Mouse (Mus musculus) embryonic facial prominence, embryonic 12.5 days (tissue): Measurements from ENCODE around the gene 1700056E22Rik. TPM values are rescaled to one million over a fixed set of nuclear protein-coding genes. Genes with fewer than 3 reads are reported as not detected.
A peak's percentile ranks its signal among the peaks of the same experiment; 100 is the strongest.

Source experiments
- ATAC-seq: fragments of 200-750 bp; cut with Nextera tagmentation; 2 replicates; pipeline ENCODE4 v1.8.0; 2017; ENCODE audit not compliant: insufficient number of reproducible peaks, insufficient read depth, low FRiP score, low TSS enrichment
- H3K27ac ChIP-seq: fragments of 300-500 bp; sonication (generic); 2 replicates; pipeline ENCODE4 v1.5.1; 2016; ENCODE audit warnings: mild to moderate bottlenecking
- H3K27me3 ChIP-seq: fragments of 300-500 bp; sonication (generic); 2 replicates; pipeline ENCODE4 v1.6.1; 2016; ENCODE audit warnings: mild to moderate bottlenecking, moderate library complexity
- H3K36me3 ChIP-seq: fragments of 300-500 bp; sonication (generic); 2 replicates; pipeline ENCODE4 v1.6.1; 2016; ENCODE audit warnings: mild to moderate bottlenecking
- H3K4me1 ChIP-seq: fragments of 300-500 bp; sonication (generic); 2 replicates; pipeline ENCODE4 v1.6.1; 2016
- H3K4me2 ChIP-seq: fragments of 300-500 bp; sonication (generic); replicated peaks from 2 replicates; pipeline ENCODE4 v1.6.1; 2016; ENCODE audit warnings: mild to moderate bottlenecking, moderate library complexity
- H3K4me3 ChIP-seq: fragments of 300-500 bp; sonication (generic); 2 replicates; pipeline ENCODE4 v1.5.1; 2016; ENCODE audit warnings: mild to moderate bottlenecking
- H3K9ac ChIP-seq: fragments of 300-500 bp; sonication (generic); 2 replicates; pipeline ENCODE4 v1.6.1; 2016; ENCODE audit warnings: mild to moderate bottlenecking, moderate library complexity
- H3K9me3 ChIP-seq: fragments of 300-500 bp; sonication (generic); 2 replicates; pipeline ENCODE4 v1.6.1; 2016; ENCODE audit warnings: mild to moderate bottlenecking, moderate library complexity
- WGBS: fragments of 180-500 bp; shearing (Covaris S2); methylation state at CpG from one replicate; pipeline ENCODE4 v1.1.7; 2016; 5-methylcytosine and 5-hydroxymethylcytosine counted together
- polyA plus RNA-seq: library from polyadenylated mRNA; unstranded; fragments of >200 nt; fragmentation: Nextera tagmentation; extraction: Ambion mirVana; gene quantifications from 2 replicates; pipeline ENCODE4 v1.2.1, GENCODE M21; 2016

1700056E22Rik gene
- polyA plus RNA-seq, 1 experiment from 2014 or later = 1.0 TPM

DNA sequence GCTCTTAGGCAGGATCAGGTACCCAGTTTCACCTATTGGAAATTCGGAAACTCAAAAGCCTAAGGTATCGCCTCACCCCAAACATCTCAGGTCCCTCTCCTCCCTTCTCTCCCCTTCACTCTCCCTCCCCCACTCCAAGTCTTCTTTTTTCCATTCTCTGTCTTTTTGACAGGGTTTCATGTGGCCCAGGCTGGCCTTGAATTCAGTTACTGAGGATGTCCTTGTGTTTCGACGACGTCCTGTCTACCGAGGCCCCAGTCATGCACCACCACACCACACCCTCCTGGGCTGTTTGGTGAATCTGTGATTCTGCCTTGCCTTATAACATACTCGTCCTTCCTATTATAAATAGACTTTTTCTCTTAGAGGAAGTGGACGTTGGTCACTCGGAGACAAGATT lies 13.7 kb upstream of the 1700056E22Rik start:
- no peak for ATAC-seq
- no peak overlapping the region for H3K4me3 ChIP-seq
- H3K36me3 ChIP-seq = no peaks in the 10 kb centered on the region
- H3K27me3 ChIP-seq = no peaks in the 10 kb centered on the region
- 77% methylated on average over 9 of the region's 9 CpGs for WGBS
- H3K4me2 ChIP-seq = no peak overlapping the region
- peaks cover 21% of the 10 kb centered on the region for H3K4me1 ChIP-seq
- no peak overlapping the region for H3K27ac ChIP-seq
- H3K9me3 ChIP-seq = no peaks in the 10 kb centered on the region
- H3K9ac ChIP-seq = no peak overlapping the region

DNA sequence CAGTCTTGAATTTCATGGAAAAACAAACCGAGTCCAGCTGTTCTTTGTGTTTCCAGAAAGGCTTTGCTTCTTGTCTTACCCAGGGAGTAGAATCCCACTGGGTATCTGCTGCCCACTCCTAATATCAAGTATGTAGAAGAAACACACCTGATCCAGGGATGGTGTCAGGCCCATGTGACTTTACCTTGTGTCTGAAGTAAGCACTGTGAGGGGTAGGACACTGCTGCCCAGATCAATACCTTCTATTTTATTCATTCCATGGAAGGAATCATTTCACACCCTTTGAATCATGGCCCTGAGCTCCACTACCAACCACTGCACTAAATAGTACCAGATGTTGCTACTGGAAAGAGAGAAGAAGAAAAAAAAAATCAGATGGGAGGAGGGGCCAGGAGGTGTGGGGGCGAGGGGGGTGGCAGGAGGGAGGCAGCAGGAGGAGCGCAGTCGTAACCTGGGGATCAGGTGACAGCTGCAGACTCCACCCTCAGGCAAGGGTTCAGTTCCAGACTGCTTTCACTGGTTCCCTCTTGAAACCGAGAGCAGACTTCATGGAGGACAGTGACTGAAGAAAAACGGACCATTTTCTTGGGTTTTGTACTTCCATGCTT lies 12.1 kb upstream of the 1700056E22Rik start:
- WGBS = 17% methylated on average over 6 of the region's 6 CpGs
- Histone ChIP-seq H3K9ac (no peak overlapping the region), H3K27me3 (no peaks in the 10 kb centered on the region), H3K27ac (peak overlapping the region; percentile 48; the same call in 1 of the 2 replicates), H3K4me3 (no peak overlapping the region), H3K36me3 (no peaks in the 10 kb centered on the region), H3K9me3 (no peaks in the 10 kb centered on the region), H3K4me1 (peaks cover 12% of the 10 kb centered on the region), H3K4me2 (no peak overlapping the region)
- peak; percentile 82 for ATAC-seq

GRCm38 (mm10) chr1:184043391-184043790 lies 9.3 kb upstream of the 1700056E22Rik start:
- Histone ChIP-seq H3K27me3 (no peaks in the 10 kb centered on the region), H3K4me2 (no peak overlapping the region), H3K4me3 (no peak overlapping the region), H3K9ac (no peak overlapping the region), H3K27ac (no peak overlapping the region), H3K4me1 (peaks cover 10% of the 10 kb centered on the region), H3K9me3 (no peaks in the 10 kb centered on the region), H3K36me3 (no peaks in the 10 kb centered on the region)
- WGBS = 81% methylated on average over 6 of the region's 6 CpGs
- no peak for ATAC-seq

DNA sequence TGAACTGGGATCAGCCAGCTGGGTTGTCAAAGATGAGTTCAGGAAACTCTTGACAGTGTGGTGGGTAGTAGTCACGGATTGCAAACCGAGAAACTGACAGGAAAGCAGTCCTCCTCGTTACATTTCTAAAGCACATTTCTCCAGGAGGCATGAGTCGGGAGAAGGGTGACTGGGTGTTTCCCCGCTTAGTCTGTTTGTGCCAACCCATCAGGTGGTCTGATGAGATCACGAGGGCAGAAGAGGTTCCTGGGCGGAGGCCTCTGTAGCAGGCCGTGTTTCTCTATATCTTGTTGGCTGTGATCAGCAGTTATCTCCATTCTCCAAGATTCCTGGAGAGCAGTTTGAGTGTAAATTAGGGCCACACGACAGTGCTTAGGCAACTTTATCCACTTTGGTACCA lies 8.6 kb upstream of the 1700056E22Rik start:
- Histone ChIP-seq H3K27ac (no peak overlapping the region), H3K36me3 (no peaks in the 10 kb centered on the region), H3K4me1 (peaks cover 10% of the 10 kb centered on the region), H3K4me3 (no peak overlapping the region), H3K9ac (no peak overlapping the region), H3K9me3 (no peaks in the 10 kb centered on the region), H3K27me3 (no peaks in the 10 kb centered on the region), H3K4me2 (no peak overlapping the region)
- no peak for ATAC-seq
- 77% methylated on average over 9 of the region's 9 CpGs for WGBS

GRCm38 (mm10) chr1:184041778-184042573 lies 7.9 kb upstream of the 1700056E22Rik start:
- no peak overlapping the region for H3K27ac ChIP-seq
- WGBS = 62% methylated on average over 9 of the region's 9 CpGs
- no peak overlapping the region for H3K4me2 ChIP-seq
- no peaks in the 10 kb centered on the region for H3K27me3 ChIP-seq
- H3K4me3 ChIP-seq = no peak overlapping the region
- no peak overlapping the region for H3K9ac ChIP-seq
- peaks cover 10% of the 10 kb centered on the region for H3K4me1 ChIP-seq
- ATAC-seq = no peak
- no peaks in the 10 kb centered on the region for H3K9me3 ChIP-seq
- no peaks in the 10 kb centered on the region for H3K36me3 ChIP-seq

DNA sequence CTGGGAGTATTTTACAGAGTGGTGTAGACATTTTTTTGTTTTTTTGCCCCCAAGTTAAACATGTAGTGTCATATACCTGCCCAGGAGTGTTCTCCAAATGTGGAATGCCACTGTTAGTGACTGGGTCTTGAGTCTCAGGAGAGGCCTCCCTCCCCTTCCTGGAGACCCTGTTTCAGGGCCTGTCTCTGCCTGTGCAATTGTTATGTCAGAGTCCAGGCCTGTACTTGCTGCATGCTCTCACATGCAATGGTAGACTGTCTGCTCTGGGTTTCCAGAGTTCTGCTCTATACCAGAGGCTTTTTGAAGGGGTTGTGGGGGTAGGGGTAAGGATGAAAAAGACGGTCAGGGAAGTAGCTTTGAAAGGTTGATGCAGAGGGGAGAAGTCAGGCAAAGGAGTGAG lies 6.8 kb upstream of the 1700056E22Rik start:
- Histone ChIP-seq H3K9me3 (no peaks in the 10 kb centered on the region), H3K27me3 (no peaks in the 10 kb centered on the region), H3K27ac (no peak overlapping the region), H3K4me1 (peaks cover 9% of the 10 kb centered on the region), H3K36me3 (no peaks in the 10 kb centered on the region), H3K4me2 (no peak overlapping the region), H3K9ac (no peak overlapping the region), H3K4me3 (no peak overlapping the region)
- WGBS = 59% methylated on average over 1 of the region's 1 CpGs
- no peak for ATAC-seq

GRCm38 (mm10) chr1:184040181-184040580 lies 6.1 kb upstream of the 1700056E22Rik start:
- H3K9ac ChIP-seq = no peak overlapping the region
- no peak overlapping the region for H3K4me2 ChIP-seq
- 0 out of 2 replicates have a peak, but pooled peaks cover 7% of the 10 kb centered on the region for H3K4me1 ChIP-seq
- H3K27ac ChIP-seq = no peak overlapping the region
- H3K4me3 ChIP-seq = no peak overlapping the region
- no peaks in the 10 kb centered on the region for H3K36me3 ChIP-seq
- no peaks in the 10 kb centered on the region for H3K9me3 ChIP-seq
- WGBS = 75% methylated on average over 11 of the region's 11 CpGs
- H3K27me3 ChIP-seq = no peaks in the 10 kb centered on the region
- no peak for ATAC-seq

- Histone ChIP-seq H3K9me3 (no peaks in the 10 kb centered on the region), H3K4me3 (no peak overlapping the region), H3K4me2 (no peak overlapping the region), H3K36me3 (no peaks in the 10 kb centered on the region), H3K27ac (no peak overlapping the region), H3K4me1 (0 out of 2 replicates have a peak, but pooled peaks cover 7% of the 10 kb centered on the region), H3K9ac (no peak overlapping the region), H3K27me3 (no peaks in the 10 kb centered on the region)
- no peak for ATAC-seq
- 88% methylated on average over 10 of the region's 10 CpGs for WGBS
These were observed 5.2 kb upstream of the 1700056E22Rik start for GRCm38 (mm10) chr1:184039301-184039700.

- 86% methylated on average over 4 of the region's 4 CpGs for WGBS
- Histone ChIP-seq H3K9ac (no peak overlapping the region), H3K9me3 (no peaks in the 10 kb centered on the region), H3K4me3 (no peak overlapping the region), H3K27me3 (no peaks in the 10 kb centered on the region), H3K4me2 (no peak overlapping the region), H3K36me3 (no peaks in the 10 kb centered on the region), H3K4me1 (0 out of 2 replicates have a peak, but pooled peaks cover 9% of the 10 kb centered on the region), H3K27ac (no peak overlapping the region)
- no peak for ATAC-seq
These were observed 3.7 kb upstream of the 1700056E22Rik start for GRCm38 (mm10) chr1:184037802-184038201.

- 5% methylated on average over 12 of the region's 12 CpGs for WGBS
- Histone ChIP-seq H3K9me3 (no peaks in the 10 kb centered on the region), H3K4me2 (peak overlapping the region; percentile 53), H3K4me1 (0 out of 2 replicates have a peak, but pooled peaks cover 13% of the 10 kb centered on the region), H3K9ac (peak overlapping the region; percentile 34), H3K4me3 (peak overlapping the region; percentile 70), H3K27me3 (0 out of 2 replicates have a peak, but pooled peaks cover 3% of the 10 kb centered on the region), H3K27ac (no peak overlapping the region), H3K36me3 (no peaks in the 10 kb centered on the region)
- ATAC-seq = no peak
These were observed 1.3 kb upstream of the 1700056E22Rik start for GRCm38 (mm10) chr1:184035346-184035903.

DNA sequence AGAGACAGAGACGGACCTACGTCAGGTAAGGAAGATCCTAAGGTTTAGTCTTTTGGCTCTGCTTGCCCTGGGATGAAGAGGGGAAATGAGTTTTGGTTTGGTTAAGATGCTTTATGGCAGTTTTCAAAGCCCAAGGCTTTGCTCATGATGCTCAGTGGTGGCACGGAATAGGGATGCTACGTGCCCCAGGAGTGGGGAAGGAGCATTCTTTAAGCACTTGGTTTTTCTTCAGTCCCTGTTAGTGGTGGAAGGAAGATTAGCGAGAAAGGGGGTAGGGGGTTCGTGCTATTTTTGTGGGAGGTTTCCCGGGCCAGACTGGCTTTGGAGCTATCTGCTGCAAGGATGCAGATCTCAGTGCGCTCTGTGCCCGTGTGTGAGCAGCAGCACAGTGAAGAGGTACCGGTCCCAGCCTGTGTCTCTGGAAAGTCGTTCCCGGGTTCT lies 660 bp upstream of the 1700056E22Rik start:
- Histone ChIP-seq H3K27ac (no peak overlapping the region), H3K4me3 (peak overlapping the region; percentile 70), H3K9ac (peak overlapping the region; percentile 34), H3K4me2 (peak overlapping the region; percentile 53), H3K27me3 (0 out of 2 replicates have a peak, but pooled peaks cover 3% of the 10 kb centered on the region), H3K4me1 (0 out of 2 replicates have a peak, but pooled peaks cover 13% of the 10 kb centered on the region), H3K36me3 (no peaks in the 10 kb centered on the region), H3K9me3 (no peaks in the 10 kb centered on the region)
- 0% methylated on average over 12 of the region's 12 CpGs for WGBS
- no peak for ATAC-seq
